Mouse (Mus musculus) thymus, postnatal 25 days (tissue): ENCODE results near the gene Col23a1.
"Not testable (repeated sequence)": the region's sequence is repeated elsewhere in the genome, so short reads cannot be mapped to it uniquely, and the experiment has no call there.

Source experiments
- DNase-seq: peaks from one replicate; pipeline ENCODE4 v3.0.0; 2022

The Col23a1 gene

DNA sequence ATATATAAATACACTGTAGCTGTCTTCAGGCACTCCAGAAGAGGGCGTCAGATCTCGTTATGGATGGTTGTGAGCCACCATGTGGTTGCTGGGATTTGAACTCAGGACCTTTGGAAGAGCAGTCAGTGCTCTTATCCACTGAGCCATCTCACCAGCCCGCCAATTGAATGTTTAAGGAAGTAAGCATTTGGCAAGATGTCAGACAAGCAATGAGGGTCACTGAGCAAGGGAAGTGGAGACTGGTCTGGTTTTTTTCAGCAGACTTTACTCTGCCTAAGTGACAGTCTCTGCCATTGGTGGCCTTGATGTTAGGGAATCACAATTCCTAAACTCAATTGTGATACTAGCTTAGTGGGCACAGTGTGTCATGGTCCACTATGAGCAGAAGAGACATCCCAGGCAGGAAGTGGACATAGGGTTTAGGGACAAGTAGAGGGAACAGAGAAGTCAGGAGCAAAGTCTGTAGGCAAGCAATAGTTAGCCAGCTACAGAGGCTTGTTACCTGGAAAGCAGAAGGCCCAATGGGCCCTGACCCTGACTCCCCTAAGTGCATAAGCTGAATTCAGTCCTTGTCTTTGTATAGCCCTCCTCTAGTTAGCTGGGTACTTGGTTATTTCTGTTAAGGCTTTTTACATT, 305.1 kb downstream of the Col23a1 start:
- no peak for DNase-seq

DNA sequence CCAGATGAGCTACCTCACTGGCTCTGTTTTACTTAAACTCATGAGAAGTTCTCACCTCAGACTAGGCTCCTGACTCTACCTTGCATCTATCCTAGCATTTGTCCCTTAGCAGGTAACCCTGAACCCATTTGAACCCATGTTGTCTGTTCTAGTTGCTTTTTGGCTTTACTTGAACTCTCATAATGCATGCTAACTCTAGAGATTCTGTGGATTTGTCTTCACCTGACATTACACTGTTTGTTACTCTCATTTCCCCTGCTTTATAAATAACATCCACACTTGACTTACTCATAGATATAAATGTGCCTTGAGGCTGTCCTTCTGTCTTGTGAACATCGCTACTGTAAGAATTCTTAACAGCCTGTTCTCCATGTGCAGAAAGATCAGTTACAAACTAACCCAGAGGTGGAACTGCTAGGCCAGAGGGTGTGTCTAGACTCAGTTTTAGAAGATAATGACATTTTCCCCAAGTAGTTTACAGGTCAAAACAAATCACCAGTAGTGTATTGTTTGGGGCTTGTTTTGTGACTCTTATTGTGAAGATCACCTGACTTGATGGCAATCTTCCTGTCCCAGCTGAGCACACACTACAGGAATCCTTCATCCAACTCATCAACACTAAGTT, 305.9 kb downstream of the Col23a1 start:
- DNase-seq: no peak

DNA sequence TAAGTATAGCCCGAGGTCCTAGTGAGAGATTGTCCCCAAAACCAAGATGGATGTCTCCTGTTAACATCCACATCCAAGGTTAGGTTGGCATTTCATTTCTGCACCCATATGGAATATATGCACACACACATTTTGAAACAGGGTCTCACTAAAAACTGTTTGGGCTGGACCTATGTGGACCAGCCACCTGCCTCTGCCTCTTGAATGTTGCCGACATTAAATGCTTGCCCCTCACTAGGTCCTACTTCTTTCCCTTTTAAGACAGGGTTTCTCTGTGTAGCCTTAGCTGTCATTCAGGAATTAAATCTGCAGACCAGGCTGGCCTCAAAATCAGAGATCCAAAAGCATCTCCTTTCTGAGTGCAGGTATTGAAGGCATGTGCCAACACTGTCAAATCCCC, 307.8 kb downstream of the Col23a1 start:
- DNase-seq: no peak

DNA sequence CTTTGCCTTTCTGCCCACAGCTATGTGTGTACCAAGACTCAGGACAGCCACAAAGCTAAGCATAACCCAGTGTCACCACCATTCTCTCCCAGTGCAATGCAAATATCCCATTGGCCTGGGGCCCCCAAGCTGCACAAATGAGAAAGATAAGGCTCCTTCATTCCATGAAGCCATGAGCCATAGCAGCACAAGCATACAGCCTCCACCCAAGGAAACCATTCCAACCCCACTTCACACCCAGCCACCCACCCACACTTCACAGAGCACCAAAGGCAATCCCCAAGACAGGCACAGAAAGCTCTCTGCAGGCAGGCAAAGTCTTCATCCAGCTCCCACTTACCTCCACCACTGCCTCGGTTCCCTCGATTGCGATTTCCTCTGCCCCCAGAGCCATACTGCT, 312.5 kb downstream of the Col23a1 start:
- no peak for DNase-seq

DNA sequence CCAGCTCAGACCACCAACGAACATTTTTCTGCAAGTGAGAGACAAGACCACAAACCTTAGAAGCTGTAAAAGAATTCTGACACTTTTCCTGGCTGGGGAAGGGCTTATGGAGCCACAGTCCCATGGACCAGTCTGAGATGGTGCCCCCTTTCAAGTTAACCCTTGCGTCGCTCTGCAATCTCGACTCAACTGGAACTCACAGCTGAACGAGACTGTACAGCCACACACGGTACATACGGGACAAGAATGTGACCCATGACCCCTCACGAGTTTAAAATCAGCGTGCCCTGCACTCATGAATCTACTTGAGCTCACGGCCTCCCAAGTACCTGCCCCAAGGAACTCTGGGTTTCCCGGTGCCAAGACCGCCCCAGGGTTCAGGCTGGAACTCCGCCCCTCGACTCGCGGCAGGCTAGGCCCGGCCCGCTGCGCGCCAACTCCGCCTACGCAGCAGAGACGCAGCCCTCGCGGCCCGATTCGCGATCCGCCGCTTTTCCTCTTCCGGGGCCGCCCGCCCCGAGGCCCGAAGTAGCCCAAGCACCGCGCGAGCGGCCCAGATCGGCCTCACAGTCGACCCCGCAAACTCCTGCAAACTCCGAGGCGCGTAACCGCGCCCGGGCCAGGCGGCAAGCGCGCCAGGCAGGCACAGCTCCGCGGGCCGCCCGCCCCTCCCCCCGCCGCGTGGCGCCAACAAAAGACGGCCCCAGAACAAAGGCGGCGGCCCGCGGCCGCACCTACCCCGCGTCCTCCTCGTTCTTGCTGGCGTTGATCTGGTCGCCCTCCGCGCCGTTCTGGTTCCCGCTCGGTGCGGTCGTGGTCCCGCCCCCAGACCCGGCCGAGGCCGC, 316.1 kb downstream of the Col23a1 start:
- peak; percentile 89 for DNase-seq

DNA sequence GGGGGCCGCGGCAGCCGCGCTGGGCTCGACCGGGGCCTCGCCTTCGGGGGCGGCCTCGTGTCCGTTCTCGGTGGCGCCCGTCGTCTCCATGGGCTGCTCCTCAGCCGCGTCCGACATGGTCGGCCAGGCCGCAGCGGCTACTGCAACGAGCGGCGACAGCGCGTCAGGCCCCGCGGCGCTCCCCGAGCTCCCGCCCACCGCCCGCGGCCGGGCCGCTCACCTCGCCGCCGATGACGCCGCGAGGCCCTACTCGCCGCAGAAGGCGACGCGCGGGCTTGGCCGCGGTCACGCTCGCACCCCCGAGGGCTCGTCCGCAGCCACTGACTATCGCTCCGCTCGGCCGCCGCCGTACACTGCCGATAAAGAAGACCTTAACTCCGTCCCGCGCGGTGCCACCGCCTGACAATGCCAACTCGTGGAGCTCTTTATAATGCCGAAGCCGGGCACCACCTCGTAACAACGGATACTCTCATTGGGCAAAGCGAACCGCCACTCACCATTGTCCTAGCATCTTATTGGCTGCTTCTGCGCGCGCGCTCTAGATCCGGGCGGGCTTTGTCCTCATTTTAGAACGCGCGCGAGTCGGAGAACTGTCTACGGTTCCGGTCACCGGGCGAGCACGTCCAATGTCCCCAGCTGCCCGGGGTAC, 316.9 kb downstream of the Col23a1 start, which contains the start of gene Hnrnpab:
Gene Hnrnpab (minus strand): TSS at position 401 of the 649 bp plus-strand sequence.
- DNase-seq: peak; percentile 97

DNA sequence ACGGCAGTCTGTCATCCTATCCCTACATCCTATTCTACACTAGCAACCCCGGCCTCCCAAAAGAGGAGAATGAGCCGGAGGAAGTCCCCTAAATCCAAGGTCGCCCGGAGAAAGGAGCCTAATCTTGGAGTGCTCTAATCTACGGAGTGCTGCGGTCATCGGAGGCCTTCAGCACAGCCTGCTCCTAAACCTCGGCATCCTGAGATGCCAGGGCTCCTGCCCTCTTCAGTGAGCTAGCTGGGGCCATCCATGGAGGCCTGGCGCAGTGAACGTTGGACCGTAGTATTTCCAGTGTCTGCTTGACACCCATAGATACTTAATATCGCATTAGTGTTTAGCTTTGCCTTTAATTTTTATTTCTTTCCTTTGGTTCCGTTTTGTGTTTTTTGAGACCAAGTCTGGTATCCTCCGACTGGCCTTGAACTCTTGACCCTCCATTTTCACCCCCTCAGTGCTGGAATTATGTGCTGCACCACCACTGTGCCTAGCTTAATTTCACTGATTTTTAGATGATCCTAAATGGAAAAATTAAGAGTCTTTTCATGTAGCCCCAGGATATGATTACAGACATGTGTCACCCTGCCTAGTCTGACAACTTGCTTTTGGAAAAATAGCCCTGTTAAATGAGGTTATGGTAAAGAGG, 317.5 kb downstream of the Col23a1 start:
- no peak for DNase-seq

DNA sequence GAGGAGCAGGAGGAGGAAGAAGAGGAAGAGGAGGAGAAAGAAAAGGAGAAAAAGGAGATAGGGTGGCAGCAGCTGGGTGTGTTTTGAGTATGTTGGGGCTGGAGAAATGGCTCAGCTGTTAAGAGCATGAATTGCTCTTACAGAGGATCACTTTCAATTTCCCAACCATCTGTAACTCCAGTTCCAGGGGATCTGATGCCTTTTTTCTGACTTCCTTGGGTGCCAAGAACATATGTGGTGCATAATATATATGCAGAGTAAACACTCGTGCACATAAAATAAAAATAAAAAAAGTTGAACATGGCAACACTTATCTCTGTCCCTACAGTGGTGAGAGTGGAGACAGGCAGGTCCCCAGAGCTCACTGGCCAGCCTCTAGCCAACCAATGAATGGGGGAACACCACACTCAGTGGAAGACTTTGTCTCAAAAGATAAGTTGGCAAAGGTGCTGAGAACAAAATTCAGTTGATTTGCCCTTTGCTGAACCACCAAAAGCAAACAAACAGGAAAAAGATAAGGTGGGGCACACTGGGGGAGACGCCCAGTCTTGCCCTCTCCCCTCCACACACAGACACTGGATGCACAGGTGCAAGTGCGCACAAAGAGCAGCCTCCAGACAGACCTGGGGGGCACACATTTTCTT, 319.7 kb downstream of the Col23a1 start:
- peak; percentile 37 for DNase-seq

DNA sequence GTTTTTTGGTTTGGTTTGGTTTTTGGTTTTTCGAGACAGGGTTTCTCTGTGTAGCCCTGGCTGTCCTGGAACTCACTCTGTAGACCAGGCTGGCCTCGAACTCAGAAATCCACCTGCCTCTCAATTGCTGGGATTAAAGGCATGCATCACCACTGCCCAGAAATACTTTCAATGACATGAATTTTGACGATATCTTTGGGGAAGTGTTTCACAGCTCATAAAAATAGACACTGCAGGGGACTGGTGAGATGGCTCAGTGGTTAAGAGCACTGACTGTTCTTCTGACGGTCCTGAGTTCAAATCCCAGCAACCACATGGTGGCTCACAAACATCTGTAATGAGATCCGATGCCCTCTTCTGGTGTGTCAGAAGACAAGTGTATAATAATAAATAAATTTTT, 320.2 kb downstream of the Col23a1 start:
- DNase-seq: not testable (repeated sequence)

DNA sequence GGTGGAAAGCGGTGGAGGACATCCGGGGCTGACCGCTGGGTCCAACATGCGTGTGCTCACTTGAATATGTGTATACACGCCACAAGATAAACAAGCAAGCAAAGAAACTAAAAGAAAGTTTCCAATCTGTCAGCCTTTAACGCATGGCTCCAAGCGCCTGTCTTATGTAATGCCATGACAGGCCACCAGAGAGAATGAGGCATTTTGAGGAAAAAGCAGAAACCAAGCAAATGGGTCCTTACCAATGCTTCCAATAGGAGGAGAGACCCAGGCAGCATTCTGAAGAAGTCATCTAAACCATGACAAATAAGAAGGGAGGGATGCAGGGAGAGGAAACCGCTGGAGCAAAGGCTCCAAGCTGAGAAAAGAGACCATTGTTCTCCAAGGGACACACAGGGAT, 324.5 kb downstream of the Col23a1 start:
- DNase-seq: no peak

DNA sequence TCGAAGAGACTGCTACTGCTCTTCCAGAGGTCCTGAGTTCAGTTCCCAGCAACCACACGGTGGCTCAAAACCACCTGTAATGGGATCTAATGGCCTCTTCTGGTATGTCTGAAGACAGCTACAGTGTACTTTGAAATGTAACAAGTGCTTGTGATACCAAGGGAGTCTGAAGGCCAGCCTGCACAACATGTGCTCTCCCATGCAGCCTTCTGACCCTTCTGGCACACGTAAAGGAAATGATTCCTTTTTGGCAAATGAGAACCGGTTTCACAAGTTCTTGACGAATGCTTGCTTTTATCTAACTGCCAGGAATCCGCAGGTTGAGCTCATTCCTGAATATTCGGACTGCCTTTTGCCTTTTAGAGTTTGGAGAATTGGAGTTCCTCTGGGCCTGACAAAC, 325.4 kb downstream of the Col23a1 start:
- no peak for DNase-seq

DNA sequence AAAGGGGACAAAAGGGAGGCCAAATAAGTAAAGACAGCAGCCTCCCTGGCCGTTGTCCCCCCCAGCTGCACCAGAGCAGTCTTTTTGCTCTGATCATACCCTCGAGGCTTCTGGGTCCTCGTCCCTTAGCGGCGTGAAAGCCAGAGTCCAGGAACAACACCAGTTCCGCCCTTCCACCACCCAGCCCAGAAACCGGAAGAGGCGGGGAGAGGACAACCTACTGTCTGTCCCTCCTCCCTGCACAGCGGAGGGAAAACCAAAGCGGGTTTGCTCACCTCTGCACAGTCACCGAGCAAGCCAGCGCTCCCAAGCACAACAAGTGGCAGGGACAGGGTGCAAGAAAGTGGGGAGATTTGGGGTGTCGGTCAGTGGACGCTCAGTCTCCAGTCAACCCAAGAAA, 325.9 kb downstream of the Col23a1 start:
- DNase-seq: peak; percentile 74

DNA sequence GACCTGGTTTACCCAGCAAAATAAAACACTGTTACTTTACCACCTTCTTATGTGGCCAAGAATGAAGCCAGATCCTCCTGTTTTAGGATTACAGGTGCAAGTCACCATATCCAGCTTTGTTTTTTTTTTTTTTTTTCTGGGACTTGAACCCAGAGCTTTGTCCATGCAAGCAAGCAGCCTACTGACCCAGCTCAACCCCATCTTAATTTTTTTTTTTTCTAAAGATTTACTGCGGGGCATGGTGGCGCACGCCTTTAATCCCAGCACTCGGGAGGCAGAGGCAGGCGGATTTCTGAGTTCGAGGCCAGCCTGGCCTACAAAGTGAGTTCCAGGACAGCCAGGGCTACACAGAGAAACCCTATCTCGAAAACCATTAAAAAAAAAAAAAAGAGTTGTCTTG, 326.4 kb downstream of the Col23a1 start:
- DNase-seq: not testable (repeated sequence)

DNA sequence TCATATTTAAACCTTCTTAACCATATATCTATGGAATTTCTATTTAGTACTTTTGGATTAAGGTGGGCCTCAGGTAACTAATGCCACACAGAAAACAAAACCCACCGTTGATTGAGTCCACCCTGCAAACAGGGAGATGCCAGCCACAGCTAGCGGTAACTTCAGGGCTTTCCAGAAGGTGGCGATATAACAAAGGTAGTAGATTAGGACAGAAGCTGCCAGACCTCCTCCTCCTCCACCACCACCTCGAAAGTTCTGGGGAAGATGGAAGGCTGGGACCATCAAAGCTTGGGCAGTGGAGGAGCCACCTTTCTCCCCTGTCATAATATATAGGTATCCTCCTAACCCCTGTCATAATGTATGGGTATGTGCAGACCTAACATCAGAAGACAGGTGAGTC, 328.0 kb downstream of the Col23a1 start:
- DNase-seq: peak; percentile 80

DNA sequence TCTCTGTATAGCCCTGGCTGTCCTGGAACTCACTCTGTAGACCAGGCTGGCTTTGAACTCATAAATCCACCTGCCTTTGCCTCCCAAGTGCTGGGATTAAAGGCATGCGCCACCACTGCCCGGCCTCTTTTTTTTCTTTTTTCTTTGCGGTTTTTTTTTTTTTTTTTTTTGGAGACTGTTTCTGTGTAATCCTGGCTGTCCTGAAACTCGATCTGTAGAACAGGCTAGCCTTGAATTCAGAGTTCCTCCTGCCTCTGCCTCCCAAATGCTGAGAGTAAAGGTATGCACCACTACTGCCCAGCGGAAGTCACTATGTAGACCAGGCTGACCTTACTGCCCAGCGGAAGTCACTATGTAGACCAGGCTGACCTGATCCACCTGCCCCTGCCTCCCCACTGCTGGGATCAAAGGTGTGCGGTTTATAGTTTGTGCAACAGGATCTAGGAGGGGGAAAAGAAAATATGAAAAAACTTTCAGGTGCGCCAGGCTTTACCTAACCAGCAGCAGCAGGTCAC, 329.2 kb downstream of the Col23a1 start:
- DNase-seq: no peak

DNA sequence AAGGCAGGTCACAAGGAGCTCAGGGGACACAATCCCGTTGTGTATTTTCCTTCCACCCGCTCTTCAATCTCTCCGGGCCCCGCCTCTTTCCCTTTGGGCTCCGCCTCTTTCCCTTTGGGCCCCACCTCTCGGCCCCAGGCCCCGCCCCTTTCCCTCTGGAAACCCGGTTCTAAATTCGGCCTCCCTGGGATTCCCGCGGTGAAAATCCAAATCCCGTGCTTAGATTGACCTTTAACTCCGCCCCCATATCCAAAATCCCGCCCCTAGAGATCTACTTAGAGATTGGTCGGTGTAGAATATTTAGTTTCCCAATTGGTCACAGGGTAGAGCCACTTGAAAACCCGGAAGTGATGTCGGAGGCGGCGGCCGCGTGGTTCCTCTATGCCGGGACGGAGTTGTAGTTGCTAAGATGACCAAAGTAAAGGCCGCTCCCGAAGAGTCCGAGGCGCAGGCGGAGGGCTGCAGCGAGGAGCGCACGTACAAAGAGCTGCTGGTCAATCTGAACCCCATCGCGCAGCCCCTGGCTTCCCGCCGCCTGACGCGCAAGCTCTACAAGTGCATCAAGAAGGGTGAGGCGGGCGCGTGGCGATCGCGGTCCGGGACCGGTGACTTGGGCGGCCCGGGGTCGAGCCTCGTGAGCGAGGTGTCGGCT, 329.8 kb downstream of the Col23a1 start, which contains the start of gene Nhp2:
Gene Nhp2 (plus strand): TSS at position 327 of the 652 bp plus-strand sequence.
- DNase-seq: peak; percentile 87

DNA sequence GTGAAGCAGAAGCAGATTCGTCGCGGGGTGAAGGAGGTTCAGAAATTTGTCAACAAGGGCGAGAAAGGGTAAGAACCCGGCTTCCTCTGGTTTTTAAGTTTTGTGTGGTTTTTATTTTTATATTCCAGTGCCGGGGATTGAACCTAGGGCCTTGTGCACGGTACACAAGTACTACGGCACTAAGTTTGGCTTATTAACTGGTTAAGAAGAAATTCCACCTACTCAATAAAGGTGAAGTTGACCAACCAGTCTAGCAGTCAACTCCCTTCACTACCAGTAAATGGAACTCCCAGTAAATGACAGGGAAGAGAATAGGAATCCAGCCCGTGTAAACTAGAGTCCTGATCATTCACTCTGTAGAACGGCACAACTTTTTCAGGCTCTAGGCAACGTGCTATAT, 330.4 kb downstream of the Col23a1 start:
- DNase-seq: no peak

DNA sequence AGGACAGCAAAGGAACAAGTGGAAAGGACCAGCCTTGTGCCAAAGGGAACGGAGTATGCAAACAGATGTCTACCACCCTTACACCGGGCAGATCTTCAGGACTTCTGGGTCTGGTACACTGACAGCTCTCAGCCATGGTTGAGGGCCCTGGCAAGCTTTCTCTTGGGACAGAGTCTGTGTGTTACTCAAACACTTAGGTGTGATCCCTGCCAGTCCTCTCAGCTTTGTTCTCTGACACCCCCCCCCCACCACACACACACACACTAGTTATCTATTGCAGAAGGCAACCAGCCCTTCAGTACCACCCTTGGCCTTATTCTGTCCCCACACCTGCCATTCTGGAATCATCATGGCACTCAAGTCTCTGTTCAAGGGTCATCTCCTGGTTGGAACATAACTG, 332.1 kb downstream of the Col23a1 start:
- DNase-seq: no peak

DNA sequence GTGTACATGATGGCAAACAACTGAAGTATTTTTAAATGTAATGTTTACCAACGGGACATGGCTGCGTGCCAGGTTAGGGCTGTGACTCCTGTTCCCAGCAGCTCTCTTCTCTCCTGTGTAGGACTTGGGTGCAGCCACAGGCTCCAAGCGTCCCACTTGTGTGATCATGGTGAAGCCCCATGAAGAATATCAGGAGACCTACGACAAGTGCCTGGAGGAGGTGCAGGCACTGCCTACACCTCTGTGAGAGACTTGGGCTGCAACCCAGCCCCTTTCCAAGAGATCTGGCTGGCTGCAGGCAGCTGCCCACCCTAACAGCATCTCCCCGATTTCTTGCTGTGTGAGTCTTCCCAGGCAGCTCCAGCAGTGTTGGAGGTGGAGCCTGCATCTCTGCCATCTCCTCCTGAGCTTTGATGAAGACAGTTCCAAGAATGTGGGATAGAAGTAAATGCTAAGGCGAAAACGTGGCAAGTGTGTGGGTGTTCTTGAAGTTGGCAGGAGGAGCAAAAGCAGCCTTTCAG, 333.3 kb downstream of the Col23a1 start:
- no peak for DNase-seq

DNA sequence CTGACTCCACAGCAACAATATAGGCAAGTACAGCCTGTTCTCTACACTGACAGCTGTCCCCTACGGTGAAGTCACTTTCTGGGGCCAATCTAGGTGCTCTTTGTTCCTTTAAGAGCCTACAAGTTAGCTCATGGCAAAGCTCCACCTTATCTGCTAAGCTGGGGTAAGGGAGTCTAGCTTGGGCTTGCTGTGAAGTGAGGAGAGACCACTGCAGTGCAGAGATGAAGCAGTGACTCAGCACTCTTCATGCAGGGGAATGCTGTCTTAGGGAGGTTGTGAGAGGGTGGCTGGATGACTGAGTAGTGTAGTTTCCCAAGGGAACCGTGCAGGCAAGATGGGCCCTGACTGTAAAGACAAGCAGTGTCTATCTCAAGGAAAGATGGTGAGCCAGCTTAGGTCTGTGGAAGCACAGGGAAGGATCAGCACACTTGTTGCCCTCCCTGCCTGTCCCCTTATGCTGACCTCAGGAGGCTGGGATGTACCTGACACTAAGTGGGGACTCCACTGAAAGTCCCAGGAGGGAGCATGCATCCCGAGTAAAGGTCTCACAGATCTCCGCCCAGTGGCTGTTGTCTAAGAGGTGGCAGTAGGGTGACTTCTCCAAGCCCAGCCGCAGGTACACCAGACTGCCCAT, 335.6 kb downstream of the Col23a1 start:
- no peak for DNase-seq

DNA sequence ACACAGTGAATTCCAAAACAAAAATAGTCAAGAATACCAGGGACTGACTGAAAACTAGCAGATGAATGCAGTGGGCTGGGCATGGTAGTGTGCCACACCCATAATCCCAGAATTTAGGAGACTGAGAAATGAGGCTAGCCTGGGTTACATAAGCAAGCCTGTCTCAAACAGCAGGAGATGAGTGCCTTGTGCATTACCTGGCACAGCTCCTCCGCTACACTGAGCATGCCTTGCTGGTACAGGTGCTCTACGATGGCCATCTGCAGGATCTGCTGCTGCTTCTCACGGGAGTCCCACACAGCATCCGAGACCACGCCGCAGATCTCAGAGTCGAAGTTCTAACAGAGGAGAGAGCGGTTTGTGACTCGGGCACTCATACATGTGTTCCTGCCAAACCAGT, 337.7 kb downstream of the Col23a1 start:
- DNase-seq: no peak
